Mouse (Mus musculus) cortical plate, adult 2 months (tissue): ENCODE measurements around the gene Zbtb8os.

Experiments
- CTCF ChIP-seq: fragments of 200-500 bp; IDR thresholded peaks from 2 replicates; pipeline ENCODE4 v1.5.1; 2011; ENCODE audit warnings: mild to moderate bottlenecking, control low read depth, low read length; ENCODE audit not compliant: insufficient read depth; ENCODE audit errors: extremely low read depth
- POLR2A ChIP-seq: fragments of 200-500 bp; IDR thresholded peaks from 2 replicates; pipeline ENCODE4 v1.6.1; 2011; ENCODE audit warnings: mild to moderate bottlenecking, low read length, control low read depth; ENCODE audit not compliant: insufficient read depth; ENCODE audit errors: extremely low read depth

- TF ChIP-seq POLR2A: no peak
- TF ChIP-seq CTCF: no peak
These were observed 13.5 kb upstream of the Zbtb8os start for GRCm38 (mm10) chr4:129322042-129322441.
